Mouse (Mus musculus): Measurements from ENCODE around the gene Tescl.

Gene Tescl

DNA sequence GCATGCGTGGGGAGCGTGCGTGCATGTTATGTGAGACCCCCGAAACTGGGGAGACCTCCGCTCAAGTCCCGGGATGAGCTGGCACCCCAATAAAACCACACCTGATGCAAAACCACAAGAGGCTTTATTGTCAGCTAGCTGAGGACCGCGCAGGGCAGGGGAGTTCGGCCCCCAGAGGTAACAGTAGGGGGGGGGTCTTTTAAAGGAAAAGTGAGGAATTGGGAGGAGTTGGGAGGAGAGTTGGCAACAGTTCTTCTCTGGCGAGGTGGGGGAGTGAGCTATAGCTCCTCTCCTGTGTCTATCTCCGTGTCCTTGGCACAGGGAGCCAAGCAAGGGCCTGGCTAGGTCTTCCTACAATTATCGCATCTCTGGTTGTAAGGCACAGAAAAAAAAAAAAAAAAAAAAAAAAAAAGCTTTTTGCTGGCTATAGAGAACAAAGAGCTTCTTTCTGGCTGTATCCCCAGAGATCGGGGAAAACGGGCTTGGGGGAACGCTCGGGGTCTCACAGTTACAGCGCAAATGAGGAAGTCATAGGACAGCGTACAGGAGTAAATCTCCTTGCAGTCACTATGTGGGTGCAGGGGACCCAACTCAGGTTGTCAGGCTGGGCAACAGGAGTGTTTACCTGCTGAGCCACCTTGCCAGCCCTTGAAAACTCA, 33.8 kb downstream of the Tescl start:
- DNase-seq (ENCODE audit: low spot score): no peak

DNA sequence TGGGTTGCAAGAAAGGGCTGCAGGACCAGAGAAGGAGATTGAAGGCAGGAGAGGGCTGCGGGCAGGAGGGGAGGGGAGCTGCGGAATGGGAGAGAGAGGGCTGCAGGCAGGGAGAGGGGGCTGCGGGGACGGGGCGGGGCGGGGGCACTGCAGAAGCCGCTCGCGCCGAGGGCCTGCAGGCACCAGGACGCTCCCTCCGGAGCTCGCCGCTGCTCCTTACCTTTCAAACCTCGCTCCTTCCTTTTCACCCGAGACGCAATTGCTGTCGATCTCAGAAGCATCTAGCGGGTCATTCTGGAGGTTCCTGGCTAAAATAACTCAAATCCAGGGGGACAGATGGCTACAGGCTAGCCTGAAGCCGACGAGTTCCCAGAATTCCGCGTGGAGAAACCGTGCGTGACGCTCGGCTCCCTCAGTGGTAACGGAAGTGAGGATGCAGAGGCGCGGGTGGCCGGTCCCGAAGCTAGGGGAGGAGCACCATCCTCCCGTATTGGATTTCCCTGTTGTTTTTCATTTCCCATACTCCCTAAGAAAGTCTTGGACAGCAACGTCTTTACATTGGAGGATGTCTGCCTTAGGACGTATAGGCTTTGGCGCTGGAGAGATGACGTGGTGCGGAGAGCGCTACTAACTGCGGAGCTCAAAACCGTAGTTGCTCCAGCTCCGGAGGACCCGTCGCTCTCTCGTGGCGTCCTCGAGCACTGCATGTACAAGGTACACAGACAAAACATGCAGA, 34.6 kb downstream of the Tescl start:
- DNase-seq (ENCODE audit: low spot score): no peak

DNA sequence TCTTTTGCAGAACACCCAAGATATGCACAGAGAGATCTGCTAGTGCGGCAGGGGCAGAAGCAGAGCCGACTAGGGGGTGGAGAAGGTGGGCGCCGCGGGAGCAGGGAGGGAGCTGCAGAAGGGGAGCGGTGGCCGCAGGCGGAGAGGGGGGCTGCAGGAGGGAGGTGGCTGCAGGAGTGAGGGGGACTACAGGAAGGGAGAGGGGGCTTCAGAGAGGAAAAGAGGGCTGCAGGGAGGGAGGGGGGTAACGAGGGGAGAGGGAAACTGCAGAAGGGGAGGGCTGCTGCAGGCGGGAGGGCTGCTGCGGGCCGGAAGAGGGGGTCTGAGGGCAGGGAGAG, 35.1 kb downstream of the Tescl start:
- DNase-seq (ENCODE audit: low spot score): no peak

DNA sequence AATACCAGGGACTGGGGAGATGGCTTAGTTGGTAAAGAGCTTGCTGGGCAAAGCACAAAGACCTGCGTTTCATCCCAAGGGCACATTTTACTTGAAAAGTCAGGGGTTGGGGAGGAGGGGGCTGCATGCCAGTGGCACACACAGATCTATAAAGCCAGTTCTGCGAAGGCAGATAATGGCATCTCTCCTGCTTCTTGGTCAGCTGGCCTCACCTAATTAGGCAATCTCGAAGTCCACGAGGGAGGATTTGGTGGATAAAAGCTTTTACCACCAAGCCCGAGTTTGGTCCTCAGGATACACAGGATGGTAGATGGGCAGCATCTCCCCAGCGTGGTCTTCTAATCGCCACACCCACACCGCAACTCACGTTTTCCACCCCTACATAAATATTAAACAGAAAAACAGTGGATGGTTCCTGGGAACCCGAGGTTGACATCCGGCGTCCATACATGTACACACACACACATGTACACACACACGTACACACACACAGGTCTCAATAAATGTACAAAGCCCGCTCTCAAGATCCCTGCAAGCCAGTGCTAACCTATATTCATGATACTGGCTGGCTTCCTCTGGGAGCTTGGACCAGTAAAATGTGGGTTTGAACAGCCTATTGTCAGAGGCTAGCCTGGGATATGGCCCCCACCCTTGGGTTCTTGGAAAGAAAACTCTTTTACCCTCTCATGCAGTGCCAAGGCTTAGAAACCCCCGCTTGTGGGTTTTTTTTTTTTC, 36.2 kb downstream of the Tescl start:
- DNase-seq (ENCODE audit: low spot score): no peak

DNA sequence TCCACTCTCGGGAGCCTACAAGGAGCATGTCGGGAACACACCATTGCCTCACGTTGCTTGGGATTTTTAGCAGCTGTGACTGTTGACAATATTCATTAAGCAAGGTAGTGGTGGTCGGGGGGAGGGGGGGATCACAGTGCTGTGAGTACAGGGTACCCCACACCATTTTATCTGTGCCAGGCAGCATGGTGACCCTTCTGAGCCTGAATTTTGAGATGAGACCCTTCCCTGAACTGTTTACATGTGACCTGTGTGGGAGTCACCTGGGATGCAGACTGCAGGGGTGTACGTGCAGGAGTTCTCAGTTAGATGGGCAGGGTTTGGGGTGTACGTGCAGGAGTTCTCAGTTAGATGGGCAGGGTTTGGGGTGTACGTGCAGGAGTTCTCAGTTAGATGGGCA, 37.4 kb downstream of the Tescl start:
- DNase-seq (ENCODE audit: low spot score): no peak

DNA sequence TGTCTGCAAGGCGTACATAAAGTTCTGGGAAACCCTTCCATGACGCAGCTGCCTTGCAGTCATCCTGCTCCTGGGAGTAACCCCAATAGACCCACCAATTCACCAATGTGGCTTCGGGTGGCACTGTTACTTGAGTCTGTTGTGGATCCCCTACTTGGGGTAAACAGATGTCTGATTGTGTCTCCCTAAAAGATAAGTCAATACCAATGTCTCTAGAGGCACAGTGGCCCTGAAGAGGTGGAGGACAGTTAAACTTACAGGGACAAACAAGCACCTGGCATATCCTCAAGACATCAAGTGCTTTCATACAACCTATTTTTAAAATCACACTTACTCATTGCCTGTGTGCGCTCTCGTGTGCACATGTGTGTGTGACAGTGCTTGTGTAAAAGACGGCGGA, 38.4 kb downstream of the Tescl start:
- DNase-seq (ENCODE audit: low spot score): no peak

DNA sequence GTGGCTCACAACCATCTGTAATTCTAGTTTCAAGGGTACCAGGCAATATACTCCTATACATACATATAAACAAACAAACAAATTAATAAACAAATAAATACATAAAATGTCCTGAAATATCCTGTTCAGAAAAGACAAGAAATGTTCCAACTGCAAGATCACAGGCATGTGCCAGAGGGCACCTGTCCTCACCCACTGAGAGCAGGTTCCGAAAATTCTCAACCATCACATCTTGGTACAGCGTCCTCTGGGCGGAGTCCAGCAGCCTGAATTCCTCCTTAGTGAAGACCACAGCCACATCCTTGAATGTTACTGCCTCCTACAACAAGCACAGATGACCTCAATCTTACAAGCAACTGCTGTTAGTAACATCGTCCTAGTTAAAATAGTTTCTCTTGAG, 39.0 kb downstream of the Tescl start:
- no peak for DNase-seq (ENCODE audit: low spot score)

DNA sequence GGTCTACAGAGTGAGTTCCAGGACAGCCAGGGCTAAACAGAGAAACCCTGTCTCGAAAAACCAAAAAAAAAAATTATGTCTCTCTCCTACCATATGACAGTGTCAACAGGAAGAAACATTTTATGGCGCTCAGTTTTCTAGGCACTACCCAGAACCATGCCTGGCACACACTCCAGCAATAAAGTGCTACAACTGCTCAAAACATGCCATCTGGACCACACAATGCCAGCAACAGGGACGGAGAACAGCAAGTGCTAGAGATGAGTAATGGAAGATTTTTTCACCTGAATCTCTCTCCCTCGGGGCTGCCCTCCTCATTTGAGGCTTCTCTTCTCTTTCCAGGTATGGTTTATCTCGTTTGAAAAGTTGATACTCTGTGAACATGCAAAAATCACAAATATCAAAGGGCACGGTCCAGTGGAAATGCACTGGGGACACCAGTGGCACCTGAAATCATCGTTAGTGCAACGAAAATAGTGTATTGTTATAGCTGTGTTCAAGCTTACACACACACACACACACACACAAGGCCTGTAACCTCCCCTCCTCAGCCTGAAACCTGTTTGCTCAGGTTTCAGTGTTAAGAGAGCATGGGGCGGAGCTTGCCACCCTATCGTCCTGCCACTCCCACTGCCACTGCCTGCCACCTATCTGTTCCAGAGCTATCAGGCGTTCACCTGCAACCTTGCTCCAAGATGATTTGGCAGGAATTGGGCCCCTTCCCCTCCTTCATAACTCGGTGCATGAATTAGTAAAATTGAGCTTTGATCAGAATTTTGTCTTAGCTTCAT, 40.5 kb downstream of the Tescl start:
- DNase-seq (ENCODE audit: low spot score): no peak

DNA sequence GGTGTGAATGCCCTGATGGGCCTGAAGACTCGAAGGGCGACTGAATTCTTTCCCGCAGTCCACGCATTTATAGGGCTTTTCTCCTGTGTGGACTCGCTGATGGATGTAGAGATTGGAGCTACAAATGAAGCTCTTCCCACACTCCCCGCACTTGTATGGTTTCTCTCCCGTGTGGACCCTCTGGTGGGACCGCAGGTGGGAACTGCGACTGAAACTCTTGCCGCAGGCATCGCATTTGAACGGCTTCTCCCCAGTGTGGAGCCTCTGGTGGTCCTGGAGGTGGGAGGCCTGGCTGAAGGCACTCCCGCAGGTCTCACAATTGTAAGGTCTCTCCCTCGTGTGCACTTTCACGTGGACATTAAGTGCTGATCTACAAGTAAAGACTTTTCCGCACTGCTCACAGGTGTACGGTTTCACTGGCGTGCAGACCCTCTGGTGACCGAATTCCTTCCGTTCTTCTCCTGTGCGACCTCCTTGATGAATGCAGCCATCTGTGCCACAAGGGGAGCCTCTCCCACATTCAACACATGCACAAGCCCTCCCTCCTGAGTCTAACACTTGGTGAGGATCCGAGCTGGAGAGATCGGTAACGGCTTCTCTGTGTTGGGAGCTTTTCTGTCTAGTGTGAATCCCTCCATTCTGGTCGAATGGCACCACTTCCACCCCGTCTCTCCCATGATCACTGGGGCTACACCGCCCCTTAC, 42.2 kb downstream of the Tescl start:
- DNase-seq (ENCODE audit: low spot score): no peak

DNA sequence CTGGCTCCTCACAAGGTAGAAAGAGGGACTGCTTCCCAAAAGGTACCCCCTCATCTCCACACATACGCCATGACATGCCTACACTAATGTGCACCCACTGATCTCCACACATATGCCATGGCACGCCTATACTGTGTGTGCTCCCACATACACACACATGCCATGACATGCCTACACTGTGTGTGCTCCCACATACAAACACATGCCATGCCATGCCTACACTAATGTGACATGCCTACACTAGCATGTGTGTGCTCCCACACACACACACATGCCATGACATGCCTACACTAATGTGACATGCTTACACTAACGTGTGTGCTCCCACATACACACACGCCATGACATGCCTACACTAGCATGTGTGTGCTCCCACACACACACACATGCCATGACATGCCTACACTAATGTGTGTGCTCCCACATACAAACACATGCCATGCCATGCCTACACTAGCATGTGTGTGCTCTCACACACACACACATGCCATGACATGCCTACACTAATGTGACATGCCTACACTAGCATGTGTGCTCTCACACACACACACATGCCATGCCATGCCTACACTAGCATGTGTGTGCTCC, 43.5 kb downstream of the Tescl start:
- no peak for DNase-seq (ENCODE audit: low spot score)

DNA sequence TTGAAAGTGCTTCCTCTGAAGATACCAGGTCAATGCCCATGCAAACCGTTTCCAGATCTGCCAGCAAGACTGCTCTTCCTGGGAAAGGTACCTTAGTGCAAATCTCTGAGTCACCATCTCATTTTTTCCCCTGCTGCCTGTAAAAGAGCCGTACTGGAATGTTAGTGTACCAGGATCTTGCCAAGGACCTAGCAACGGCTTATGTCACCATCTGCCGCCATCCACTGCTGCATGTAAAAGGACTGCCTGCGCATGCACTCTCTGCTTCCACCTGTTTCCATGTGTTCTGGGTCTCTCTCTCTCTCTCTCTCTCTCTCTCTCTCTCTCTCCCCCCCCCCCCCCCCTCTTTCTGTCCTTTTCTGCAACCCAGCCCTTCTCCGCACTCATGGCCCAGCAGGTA, 45.2 kb downstream of the Tescl start:
- DNase-seq (ENCODE audit: low spot score): no peak

DNA sequence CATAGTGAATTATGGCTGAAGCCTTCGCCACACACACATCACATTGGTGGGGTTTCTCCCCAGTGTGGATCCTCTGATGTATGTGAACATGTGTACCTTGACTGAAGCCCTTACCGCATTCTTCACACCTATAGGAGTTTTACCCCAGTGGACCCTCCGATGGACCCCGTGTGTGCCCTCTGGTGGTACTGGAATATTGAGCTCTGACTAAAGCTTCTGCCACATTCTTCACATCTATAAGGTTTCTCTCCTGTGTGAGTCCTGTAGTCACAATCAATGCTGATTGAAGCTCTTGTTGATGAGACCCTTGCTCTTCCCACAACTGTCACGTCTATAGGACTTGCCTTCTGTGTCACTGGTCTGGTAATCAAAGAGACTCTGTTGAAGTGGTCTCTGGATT, 46.1 kb downstream of the Tescl start:
- DNase-seq (ENCODE audit: low spot score): no peak

DNA sequence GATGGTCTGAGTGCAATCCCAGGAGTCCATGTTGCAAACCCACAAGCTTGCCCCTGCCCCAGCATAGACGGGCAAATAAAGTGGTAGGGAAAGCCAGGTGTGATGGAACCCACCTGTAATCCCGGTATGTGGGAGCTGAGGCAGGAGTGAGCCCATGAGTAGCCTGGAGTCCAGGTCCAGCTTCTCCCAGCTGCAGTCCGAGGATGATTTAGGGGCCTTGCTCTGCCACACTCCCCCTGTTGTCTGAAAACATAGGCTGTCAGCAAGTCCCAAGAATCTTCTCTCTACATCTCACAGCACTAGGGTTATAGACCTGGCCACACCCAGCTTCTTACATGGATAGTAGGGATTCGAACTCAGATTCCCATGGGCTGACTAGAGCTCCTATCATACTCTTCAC, 46.8 kb downstream of the Tescl start:
- DNase-seq (ENCODE audit: low spot score): no peak

DNA sequence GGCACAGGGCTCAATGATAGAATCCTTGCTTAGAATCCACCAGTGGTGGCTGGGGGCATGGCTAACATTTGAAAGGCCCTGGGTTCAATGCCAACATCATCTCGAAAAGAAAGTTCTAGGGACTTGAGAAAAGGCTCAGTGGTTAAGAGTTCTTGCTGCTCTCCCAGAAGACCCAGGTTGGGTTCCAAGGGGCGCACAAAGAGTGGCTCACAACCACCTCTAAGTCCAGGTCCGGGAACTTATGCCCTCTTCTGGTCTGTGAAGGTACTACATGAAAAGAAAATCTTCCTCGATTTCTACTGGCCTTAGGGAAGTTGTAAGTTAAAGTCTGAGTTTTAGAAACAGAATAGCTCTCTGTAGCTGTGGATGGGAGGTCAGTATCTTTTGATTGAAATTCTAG, 47.6 kb downstream of the Tescl start:
- DNase-seq (ENCODE audit: low spot score): no peak

Data from urinary bladder, postnatal 10 days (tissue).